Mouse (Mus musculus) activated CD4-positive, CD25-positive, alpha-beta regulatory T cell, adult 4 months (primary cell): Measurements from ENCODE around the gene Xpot. TPM values are rescaled to one million over a fixed set of nuclear protein-coding genes. Genes with fewer than 3 reads are reported as not detected.

Experiments
- ATAC-seq: one replicate; pipeline ENCODE4 v1.8.0; 2017
- polyA plus RNA-seq, 2 experiments: library from polyadenylated mRNA; unstranded; fragments of 100-300 nt; shearing (Covaris generic); gene quantifications; one replicate each; pipeline ENCODE4 v1.2.1; 2017

Xpot gene
- polyA plus RNA-seq, 2 experiments from 2014 or later = 14.2 to 17.9 TPM

GRCm38 (mm10) chr10:121622431-121622830 lies 3.7 kb downstream of the Xpot start:
- no peak for ATAC-seq

- no peak for ATAC-seq
Measured at GRCm38 (mm10) chr10:121615935-121616334, 10.2 kb downstream of the Xpot start.

DNA sequence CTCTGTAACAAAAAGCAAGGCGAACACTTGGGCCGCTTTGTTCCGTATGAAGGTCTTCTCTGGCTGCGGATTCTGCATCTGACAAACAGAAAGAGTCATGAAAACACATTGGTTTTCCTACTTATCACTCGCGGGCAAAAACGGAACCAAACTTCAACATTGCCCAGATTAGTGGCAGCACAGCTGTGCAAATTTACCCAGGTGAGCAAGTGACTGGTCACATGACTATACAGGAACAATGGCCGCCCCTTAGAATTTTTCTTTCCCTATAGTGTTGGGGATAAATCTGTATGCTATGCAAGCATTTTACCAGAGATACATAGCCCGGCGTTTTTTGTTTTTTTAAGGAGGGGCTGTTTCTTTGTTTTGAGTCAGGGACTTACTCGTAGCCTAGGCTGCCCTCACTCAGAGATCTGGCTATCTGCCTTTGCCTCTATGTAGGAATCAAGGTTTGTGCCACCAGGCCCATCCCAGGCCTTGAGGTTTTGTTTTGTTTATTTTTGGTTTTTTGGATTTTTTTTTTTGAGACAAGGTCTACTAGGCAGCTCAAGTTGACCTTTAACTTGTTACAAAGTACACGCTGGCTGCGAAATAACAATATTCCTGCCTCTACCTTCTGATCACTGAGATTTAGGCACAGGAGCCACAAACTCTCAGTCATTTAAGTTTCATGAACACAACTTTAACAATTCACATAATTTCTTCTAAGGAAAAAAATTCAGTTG lies 10.8 kb downstream of the Xpot start:
- no peak for ATAC-seq

GRCm38 (mm10) chr10:121613570-121613969 lies 12.6 kb downstream of the Xpot start:
- ATAC-seq = no peak

DNA sequence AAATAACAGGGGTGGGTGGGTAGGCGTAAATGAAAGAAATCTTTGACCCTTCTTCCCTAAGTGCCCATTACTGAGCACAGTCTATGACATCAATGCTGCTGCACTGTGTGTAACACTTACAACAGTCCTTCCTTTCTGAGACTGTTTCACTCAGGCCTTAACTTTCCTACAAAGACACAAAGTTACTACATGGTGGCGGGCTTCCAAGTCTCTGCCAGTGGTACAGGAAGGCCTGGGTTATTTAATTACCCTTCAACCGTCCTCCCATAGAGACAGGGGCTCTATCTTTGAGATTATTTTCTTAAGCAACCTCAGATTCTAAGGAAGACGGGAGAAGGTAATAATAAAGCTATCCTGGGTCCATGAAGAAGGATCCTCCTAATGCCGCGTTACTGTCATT lies 13.7 kb downstream of the Xpot start:
- no peak for ATAC-seq

- ATAC-seq = no peak
Measured at GRCm38 (mm10) chr10:121611587-121611986, 14.5 kb downstream of the Xpot start.

- no peak for ATAC-seq
Measured at GRCm38 (mm10) chr10:121608177-121608576, 18.0 kb downstream of the Xpot start.

GRCm38 (mm10) chr10:121604632-121605344 lies 21.3 kb downstream of the Xpot start:
- ATAC-seq = no peak

DNA sequence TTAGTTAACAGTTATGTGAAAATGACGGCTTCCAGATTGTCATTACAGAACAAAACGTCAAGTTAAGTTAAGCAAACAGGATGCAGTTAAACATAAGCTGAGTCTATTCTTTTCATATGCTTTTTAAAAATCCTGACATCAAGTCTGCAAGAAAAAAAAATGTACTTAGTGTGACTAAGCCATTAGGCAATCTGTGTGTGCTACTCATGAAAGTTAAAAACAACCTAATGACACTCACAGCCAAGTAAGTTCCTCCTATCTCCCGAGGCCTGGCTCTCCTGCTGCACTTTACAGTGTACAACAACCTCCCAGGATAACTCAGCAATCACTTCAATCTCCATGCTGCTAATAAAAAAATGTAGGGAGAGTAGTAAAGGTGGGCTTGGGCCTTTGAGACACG lies 22.6 kb downstream of the Xpot start:
- ATAC-seq = no peak

- no peak for ATAC-seq
Measured at GRCm38 (mm10) chr10:121601272-121601671, 24.9 kb downstream of the Xpot start.

DNA sequence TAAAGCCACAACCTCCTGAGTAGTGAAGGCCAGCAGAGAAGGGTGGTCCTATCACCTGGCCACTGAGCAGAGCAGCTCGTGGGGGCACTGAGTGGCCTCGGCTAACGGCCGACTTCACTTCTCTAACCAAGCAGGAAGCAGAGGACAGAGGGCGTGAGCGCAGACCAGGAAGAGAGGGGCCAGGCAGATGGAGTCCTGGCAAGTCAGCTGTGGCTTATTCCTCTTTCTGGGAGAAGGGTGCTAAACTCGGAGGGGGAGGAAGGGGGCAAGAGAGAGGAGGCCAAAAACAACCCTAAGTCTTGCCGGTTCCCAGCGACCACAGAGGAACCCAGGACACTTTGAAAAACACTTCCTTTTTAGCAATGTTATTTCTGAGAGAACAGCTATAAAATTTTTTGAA lies 29.6 kb downstream of the Xpot start:
- no peak for ATAC-seq

GRCm38 (mm10) chr10:121591106-121591505 lies 35.0 kb downstream of the Xpot start:
- ATAC-seq = no peak

- peak; percentile 7 for ATAC-seq
Measured at GRCm38 (mm10) chr10:121587371-121587840, 38.7 kb downstream of the Xpot start.

DNA sequence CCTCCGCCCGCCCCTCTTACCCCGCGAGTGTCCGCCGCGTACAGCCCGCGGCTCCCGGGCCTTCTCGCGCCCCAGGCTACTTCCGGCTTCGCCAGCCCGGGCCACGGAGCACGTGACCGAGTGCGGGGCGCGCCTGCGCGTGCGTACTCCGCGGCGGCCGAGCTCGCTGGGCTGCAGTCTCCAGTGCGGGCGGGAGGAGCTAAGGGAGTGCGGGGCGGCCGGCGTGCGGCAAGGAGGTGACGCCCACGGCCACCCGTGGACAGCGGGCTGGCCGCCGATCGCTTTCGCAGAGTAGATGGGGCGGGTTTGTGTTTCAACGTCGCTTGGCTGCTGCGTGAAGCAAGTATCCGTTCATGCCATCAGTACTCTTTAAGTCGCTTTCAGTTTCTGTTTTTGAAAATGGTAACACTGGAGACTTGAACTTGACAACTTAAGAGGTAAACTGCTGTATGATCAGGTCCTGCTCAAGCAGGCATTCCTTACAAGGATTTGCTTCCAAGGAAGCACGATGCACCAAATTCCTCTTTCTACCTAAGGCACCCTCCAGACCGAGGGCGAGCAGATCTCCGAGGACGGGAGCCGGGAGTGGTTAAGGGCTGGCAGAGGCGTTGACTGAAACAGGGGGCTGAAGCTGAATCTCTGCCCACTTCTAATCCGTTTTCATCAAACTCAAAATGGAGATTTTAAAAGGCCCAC lies 39.3 kb downstream of the Xpot start, which contains the start of gene Tbk1:
Gene Tbk1 (minus strand): TSS at position 113 of the 696 bp plus-strand sequence.
- ATAC-seq = peak; percentile 82

GRCm38 (mm10) chr10:121585791-121586642 lies 40.1 kb downstream of the Xpot start:
- ATAC-seq = peak; percentile 10

GRCm38 (mm10) chr10:121585056-121585790 lies 40.9 kb downstream of the Xpot start:
- ATAC-seq = no peak

DNA sequence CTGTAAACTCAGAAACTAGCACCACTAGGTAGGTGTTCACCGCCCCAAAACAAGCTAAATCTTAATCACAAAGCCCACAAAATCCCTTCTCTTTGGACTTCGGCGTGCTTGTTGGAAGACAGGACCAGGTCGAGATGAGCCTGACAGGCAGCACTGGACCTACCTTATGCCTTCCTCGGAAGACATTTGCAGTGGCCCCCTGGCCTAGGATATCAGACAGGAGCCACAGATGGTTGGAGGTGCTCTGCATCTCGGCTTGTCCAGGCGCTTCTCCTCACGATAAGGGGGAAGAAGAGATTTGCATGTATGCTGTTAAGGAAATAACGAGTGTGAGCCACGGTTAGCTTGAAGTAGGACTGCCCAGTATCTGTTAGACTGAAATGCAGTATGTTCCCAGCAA lies 42.1 kb downstream of the Xpot start:
- ATAC-seq = no peak

GRCm38 (mm10) chr10:121583016-121583415 lies 43.1 kb downstream of the Xpot start:
- no peak for ATAC-seq

- no peak for ATAC-seq
Measured at GRCm38 (mm10) chr10:121582287-121582686, 43.8 kb downstream of the Xpot start.

DNA sequence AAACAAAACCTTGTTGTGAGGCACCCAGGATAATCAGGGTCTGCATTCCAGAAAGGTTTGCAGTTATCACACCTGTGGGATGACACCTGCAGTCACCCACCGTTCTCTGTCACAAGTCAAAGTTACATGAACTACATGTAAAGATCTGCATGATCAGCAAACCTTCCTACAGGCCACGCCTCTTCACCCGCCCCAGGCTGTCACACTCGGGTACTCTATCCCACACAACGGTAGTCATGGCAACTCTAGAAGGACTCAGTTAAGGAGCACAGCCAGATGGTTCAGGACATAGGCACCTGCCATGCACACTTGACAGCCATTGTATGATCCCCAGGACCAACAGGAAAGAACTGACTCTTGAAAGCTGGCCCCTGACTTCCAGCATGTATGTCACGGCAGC lies 44.7 kb downstream of the Xpot start:
- no peak for ATAC-seq

DNA sequence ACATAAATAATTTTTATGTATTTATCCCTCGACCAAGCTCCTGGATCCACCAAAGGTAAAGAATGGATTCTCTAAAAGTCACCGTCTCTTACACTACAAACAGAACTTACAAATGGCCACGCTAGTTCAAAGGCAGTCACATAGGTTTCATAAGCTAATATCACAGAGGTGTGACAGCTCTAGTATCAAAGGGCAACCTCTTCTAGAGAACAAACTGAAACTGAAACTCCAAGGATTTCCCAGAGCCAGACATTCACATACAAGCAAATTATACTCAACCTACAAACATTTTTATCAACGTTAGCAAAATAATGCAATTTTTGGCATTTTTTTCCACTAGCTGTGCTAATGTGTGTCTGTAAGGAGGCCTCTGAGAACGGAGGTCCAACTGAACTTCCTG lies 45.8 kb downstream of the Xpot start:
- peak; percentile 64 for ATAC-seq

- ATAC-seq = no peak
Measured at GRCm38 (mm10) chr10:121576372-121576771, 49.8 kb downstream of the Xpot start.
